Mouse (Mus musculus) lung, adult 18-20 months (tissue): ENCODE measurements around the gene Oaz1.
A peak's percentile ranks its signal among the peaks of the same experiment; 100 is the strongest.

ENCODE experiments used
- DNase-seq, 2 experiments: peaks; one replicate each; pipeline ENCODE4 v3.0.0; 2022; ENCODE audit warnings: mixed read lengths in 2 of 2

Gene Oaz1

GRCm38 (mm10) chr10:80854913-80855748, 28.7 kb downstream of the Oaz1 start, which contains the start of the genes Lsm7 and Sppl2b:
Lsm7 (minus strand) TSS chr10:80855209.
Sppl2b (plus strand) TSS chr10:80855275.
- peak; percentile 95 to 96 for DNase-seq

DNA sequence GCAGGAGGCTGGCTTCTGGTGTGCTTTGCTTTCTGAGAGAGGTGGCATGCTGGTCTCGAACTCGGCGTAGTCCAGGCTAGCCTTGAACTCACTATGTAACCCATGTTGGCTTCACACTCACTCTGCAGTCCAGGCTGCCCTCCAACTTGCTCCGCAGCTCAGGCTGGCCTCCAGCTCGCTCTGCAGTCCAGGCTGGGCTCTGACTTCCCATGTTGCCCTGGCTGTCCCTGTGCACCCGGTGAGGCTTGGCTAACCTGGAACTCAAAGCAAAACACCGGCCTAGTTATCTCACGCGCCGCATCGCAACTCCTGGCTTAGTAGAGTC, 29.3 kb downstream of the Oaz1 start:
- DNase-seq, result no peak

DNA sequence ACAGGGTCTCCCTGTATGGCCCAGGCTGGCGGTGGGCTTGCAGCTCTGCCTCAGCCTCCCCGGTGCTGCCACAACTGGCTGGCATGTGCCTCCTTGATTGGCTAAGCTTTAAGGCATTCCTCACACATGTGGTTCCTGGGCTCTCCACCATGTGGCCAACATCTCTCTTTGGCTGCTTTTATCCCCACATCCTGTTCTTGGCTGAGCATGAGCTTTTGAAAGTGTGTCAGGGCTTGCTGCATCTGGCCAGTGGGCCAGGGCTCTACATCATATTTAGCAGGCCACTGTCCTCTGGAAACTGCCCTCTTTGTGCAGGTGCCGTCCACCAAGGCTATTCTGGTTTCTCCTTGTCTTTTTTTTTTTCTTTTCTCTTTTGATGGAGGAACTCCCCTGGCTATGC, 29.8 kb downstream of the Oaz1 start:
- DNase-seq, result peak in 1 of 2 experiments; percentile 7

DNA sequence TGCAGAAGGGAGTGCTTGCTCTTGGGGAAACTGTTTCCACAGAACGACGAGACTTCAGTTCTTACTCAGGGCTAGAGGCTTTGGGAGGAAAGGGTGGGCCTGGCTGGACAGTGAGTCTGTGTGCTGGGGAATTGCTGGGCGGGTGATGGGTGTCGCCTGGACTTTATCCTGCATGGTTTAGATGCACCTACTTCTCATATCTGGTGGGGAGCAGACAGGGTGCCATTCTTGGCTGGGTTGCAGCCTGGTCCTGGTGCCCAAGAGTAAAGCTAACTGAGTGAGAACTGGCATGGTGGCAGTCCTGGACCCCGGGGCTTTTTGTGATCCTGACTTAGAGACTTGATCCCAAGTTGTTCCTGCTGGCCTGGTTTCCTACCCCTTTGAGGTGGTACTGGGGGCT, 30.5 kb downstream of the Oaz1 start:
- no peak for DNase-seq

DNA sequence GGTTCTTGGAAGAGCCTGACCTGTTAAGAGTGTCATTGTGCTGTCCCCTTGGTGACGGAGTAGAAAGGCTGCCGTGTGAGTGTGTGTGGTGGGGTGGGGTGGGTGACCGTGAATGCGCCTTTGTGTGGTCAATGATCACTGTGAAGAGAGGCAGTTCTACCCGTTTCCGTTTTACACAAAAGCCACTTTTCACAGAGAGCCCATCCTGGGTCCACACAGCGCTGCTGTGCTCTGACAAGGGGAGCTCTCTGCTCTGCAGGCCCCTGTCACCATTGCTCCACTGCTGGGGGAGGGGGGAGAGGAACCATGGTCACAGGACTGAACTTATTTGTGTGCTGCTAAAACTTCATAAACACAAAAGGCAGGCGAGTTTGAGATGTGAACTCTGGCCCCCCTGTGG, 30.9 kb downstream of the Oaz1 start:
- no peak for DNase-seq

DNA sequence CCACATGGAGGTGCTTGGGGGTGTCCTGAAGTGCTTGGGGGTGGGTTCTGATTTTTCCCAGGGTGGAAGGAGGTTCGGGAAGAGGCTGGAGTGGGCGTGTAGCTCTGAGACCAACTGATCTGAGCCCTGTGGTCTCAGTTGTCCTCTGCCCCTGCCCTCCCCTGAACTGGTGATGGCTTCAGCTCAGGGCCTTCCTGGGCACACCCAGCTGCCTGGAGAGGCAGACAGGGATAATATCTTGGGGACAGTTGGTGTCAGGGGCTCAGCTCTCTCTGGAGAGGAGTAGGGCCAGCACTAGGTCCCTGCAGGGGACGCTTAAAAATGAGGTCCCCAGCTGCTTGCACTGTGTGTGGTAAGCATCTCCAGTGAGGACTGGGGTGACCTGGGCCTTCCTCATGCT, 31.4 kb downstream of the Oaz1 start:
- DNase-seq, result no peak

GRCm38 (mm10) chr10:80858350-80858935, 32.0 kb downstream of the Oaz1 start:
- DNase-seq, result no peak

DNA sequence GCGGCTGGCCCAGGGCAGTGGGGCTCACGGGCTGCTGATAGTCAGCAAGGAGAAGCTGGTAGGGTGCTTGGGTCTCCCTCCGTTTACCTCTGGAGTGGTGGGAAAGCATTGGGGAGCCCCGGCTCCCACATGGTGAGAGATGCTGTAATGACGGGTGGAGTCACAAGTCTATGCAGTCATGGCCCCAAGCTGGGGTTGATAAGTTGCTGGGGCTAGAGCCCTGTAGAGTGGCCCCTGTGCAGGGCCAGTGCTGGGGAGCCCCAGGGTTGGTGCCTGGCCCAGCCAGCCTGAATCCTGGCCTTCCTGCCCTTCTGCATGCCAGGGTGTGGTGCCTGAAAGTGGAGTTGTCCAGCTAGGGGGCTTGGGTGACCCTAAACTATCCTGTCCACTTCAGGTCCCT, 35.8 kb downstream of the Oaz1 start:
- no peak for DNase-seq

DNA sequence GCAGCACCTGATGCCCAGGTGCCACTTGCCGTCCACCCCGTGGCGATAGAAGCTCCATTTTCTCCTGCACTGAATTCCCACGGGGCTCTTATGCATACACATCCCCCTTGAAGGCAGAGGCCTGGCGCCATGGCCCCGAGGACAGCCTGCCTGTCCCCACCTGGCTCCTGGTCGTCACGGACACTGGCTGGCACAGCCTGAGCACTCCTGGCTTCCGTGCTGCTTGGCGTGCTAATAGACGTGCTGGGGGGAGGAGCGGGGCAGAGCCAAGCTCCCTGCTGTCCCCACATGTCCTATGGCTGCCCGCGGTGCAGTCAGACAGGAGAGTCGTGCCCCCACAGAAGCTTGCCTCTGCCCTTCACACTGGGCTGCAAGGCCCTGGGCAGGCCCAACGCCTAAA, 38.0 kb downstream of the Oaz1 start:
- DNase-seq, result no peak

DNA sequence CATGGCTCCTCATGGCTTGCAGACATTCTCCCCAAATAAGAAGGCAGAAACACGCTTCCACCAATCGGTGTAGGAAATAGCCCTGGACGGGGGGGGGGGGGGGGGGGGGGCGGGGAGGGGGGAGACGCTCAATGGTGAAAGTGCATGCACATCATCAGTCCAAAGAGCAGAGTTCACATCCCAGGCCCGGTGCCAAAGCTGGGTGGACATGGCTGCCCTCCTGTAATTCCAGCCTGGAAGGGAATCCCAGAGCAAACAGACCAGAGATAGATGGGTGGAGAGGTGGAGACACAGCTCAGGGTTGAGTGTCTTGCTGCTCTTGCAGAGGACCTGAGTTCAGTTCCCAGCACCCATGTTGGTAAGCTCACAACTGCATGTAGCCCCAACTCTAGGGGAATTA, 44.5 kb downstream of the Oaz1 start:
- no peak for DNase-seq

- no peak for DNase-seq
These were observed 45.1 kb downstream of the Oaz1 start, which contains the start of gene Tmprss9 for GRCm38 (mm10) chr10:80871581-80871980. Tmprss9 (plus strand) TSS chr10:80871848.

DNA sequence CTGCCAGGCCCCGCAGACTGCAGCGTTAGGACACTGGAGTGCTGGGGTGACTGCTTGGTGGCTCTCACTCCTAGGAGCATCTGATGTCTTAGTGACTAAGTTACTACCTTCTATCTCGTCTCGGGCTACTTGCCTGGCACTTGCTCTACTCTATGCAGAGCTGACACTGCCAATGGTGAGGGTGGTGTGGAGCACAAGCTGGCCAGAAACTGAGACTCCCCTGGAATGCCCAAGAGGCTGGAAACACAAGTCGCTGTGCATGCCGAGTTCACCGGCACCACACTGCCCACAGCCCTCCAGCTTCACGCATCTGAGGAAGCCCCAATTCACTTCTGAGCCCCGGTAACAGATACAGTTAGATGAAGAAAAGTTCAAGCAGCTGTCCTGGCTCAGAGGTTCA, 47.6 kb downstream of the Oaz1 start:
- no peak for DNase-seq

DNA sequence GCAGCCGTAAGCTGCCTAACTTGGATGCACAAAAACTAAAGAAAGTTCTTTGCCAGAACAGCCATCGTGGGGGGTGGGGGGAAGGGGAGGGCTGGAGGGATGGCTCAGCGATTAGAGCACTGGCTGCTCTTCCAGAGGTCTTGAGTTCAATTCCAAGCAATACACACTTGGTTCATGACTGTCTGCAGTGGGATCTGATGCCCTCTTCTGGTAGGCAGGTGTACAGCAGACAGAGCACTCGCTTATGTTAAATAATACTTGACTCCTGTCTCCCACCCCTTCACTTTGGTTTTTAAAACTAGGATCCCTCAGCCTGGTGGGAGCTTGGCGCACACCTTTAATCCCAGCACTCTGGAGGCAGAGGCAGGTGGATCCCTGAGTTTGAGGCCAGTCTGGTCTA, 49.6 kb downstream of the Oaz1 start:
- DNase-seq, result peak; percentile 43 to 55

DNA sequence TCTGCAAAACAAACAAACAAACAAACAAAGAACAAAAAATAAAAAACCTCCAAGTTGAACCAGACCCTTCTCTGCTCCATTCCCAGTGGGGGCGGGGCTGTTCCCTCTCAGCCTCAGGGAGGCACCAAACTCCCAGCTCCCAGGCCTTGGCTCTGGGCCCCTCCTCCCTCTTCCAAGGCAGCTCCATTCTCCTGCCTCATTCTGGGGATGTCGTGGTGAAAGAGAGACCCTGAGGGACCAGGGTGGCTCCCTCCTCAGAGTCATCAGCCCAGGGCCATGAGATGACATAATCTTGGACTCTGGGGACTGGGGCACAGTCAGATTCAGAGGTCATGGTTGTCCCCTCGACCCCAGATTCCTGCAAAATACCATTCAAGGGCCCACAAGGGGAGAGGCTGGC, 50.1 kb downstream of the Oaz1 start:
- no peak for DNase-seq
